13 mouse cellular contexts compared by ENCODE assay signal in genomic region chr6:108752395-108752794, GRCm38 (mm10). TPM values are rescaled to one million over a fixed set of nuclear protein-coding genes. Genes with fewer than 3 reads are reported as not detected.
DNase-seq lines count a peak whose midpoint lies in the region.
"Had no signal": no experiment of that assay in that cellular context is flagged by ENCODE, and none has a peak within 500 bp of the region (broad histone marks: within the 10 kb centered on the region; RNA-seq: fewer than 3 reads in every experiment).

No protein-coding gene starts in this region.

- DNase-seq in frontal cortex, adult 2 months (ENCODE audit: extremely low spot score in 1 of 2, low spot score in 1 of 2) = peak; percentile 52 to 72
- DNase-seq in frontal cortex, postnatal 25 days (ENCODE audit: low spot score in 2 of 2) = no peak
- peak; percentile 68 for DNase-seq in 3134 (ENCODE audit: extremely low read depth, insufficient read length, low spot score)
- DNase-seq in brain, adult 2 months (ENCODE audit: low read depth, low spot score) = peak; percentile 84
- DNase-seq in left cerebral cortex, postnatal 36 days (ENCODE audit: low spot score in 2 of 2) = peak; percentile 21 to 26
- no peak for DNase-seq in spleen, adult 12 weeks (ENCODE audit: low spot score)
- DNase-seq in heart, postnatal 4 days = no peak
- DNase-seq in heart, adult 8-10 months (ENCODE audit: low spot score) = no peak
- DNase-seq: B cell, adult 2 months; cerebellum, adult 9-11 months; embryo, embryonic 11 days; gastrocnemius, adult 2 months; heart, adult 18-20 months had no signal

- intact Hi-C loops in left cerebral cortex, postnatal 36 days (cut with DNase I) = no loop called here

RNA-seq across cellular contexts. Expression of gene Arl8b, which starts 30.5 kb away (rescaled TPM):
- polyA plus RNA-seq in frontal cortex, adult 2 months (2012; rRNA removed) = 78.8 and 80.1 TPM in 2 replicates
- 100 to 1,000 TPM; 208 to 214 TPM for total RNA-seq in left cerebral cortex, postnatal 36 days (2021)
- 10 to 100 TPM; 77.8 to 79.9 TPM for total RNA-seq in heart, postnatal 4 days (2021)
- total RNA-seq in heart, adult 8-10 months (2022) = 100 to 1,000 TPM in 2 of 4 experiments, 10 to 100 TPM in 2; 91.8 to 102 (median 97.3) TPM

Comparison
In these comparisons a context has a peak if more than half of its experiments do, and no peak if none do; other contexts are left out.
1. DNase-seq: peak in frontal cortex, adult 2 months (2 of 2), 3134 (single experiment), brain, adult 2 months (single experiment) and left cerebral cortex, postnatal 36 days (2 of 2); none in frontal cortex, postnatal 25 days (0 of 2), spleen, adult 12 weeks (single experiment), heart, postnatal 4 days (single experiment) and heart, adult 8-10 months (single experiment).